Mouse (Mus musculus) midbrain, embryonic 10.5 days (tissue): ENCODE measurements around the gene Pde6h. TPM values are rescaled to one million over a fixed set of nuclear protein-coding genes. Genes with fewer than 3 reads are reported as not detected.

Experiments
- DNase-seq: peaks from one replicate; pipeline ENCODE4 v3.0.0-alpha.2; 2017; ENCODE audit warnings: low spot score
- H3K27ac ChIP-seq: fragments of 300-500 bp; sonication (generic); replicated peaks from 2 replicates; pipeline ENCODE4 v1.5.1; 2016; ENCODE audit warnings: mild to moderate bottlenecking
- H3K27me3 ChIP-seq: fragments of 300-500 bp; sonication (generic); 2 replicates; pipeline ENCODE4 v1.6.1; 2016; ENCODE audit warnings: low read depth, mild to moderate bottlenecking; ENCODE audit not compliant: poor library complexity, severe bottlenecking
- H3K36me3 ChIP-seq: fragments of 300-500 bp; sonication (generic); 2 replicates; pipeline ENCODE4 v1.6.1; 2016; ENCODE audit warnings: mild to moderate bottlenecking, moderate library complexity
- H3K4me1 ChIP-seq: fragments of 300-500 bp; sonication (generic); 2 replicates; pipeline ENCODE4 v1.6.1; 2016
- H3K4me3 ChIP-seq: fragments of 300-500 bp; sonication (generic); 2 replicates; pipeline ENCODE4 v1.5.1; 2016; ENCODE audit warnings: mild to moderate bottlenecking, moderate library complexity
- H3K9me3 ChIP-seq: fragments of 300-500 bp; sonication (generic); replicated peaks from 2 replicates; pipeline ENCODE4 v1.6.1; 2016; ENCODE audit warnings: mild to moderate bottlenecking
- WGBS: fragments of 180-500 bp; shearing (Covaris S2); methylation state at CpG from one replicate; pipeline ENCODE4 v1.1.7; 2016; 5-methylcytosine and 5-hydroxymethylcytosine counted together
- polyA plus RNA-seq: library from polyadenylated mRNA; unstranded; fragments of >200 nt; fragmentation: Nextera tagmentation; extraction: Ambion mirVana; gene quantifications from 2 replicates; pipeline ENCODE4 v1.2.1, GENCODE M21; 2016

Pde6h gene
- polyA plus RNA-seq, 1 experiment from 2014 or later = not detected

DNA sequence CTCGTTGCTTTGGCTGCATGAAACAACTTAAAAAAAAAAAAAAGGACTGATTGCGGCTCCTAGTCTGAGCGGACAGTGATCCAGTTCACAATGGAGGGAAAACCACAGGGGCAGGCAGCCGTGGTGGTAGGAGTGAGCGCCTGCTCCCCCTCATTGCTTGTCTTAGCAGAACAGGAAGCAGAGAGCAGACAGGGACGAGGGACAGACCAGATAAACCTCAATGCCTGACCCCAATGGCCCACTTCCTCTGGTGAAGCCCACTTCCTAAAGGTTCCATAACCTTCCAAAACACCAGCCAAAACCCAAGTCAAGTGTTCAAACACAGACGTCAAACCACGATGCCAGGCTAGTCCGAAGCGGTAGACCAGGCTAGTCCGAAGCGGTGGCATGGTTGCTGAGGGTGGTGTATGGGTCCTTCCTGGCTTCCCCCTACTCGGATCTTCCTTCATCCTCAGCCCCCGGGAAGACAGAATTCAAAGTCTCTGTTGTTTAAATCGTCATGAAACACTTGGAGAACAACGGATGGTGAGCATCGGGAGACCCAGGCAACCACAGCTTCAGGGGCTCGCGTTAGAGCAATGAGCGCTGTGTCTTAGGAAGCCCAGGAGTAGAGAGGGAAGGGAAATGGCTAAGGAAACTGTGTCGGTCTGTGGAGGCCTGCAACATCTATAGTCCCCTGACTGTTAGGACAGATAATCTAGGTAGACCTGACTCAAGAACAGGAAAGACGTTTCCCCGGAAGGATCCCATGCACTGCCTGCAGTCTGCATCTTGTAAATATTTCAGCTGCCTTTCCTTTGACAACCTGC lies 55.8 kb downstream of the Pde6h start:
- no peak overlapping the region for H3K27ac ChIP-seq
- H3K36me3 ChIP-seq = no peaks in the 10 kb centered on the region
- peaks cover 8% of the 10 kb centered on the region for H3K4me1 ChIP-seq
- no peaks in the 10 kb centered on the region for H3K9me3 ChIP-seq
- H3K4me3 ChIP-seq = no peak overlapping the region
- DNase-seq = no peak
- 87% methylated on average over 23 of the region's 23 CpGs for WGBS
- no peaks in the 10 kb centered on the region for H3K27me3 ChIP-seq

DNA sequence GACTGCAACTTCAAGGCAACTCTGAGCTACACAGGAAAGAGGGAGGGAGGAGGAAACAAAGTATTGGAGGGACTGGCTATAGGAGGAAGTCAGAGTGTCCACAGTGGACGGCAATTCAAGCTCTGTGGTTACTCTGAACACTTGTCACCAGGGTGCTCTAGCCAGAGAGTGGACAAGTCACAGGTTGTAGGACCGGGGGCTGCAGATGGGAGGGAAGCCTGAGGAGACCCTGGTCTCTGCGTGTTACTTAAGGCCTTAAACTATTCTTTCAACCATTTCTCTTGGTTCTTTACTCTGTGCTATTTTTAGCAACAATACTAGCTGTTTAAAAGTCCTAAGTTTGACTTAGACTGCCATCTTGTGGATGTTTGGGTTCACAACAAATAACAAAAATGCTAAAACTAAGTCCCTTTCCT lies 56.7 kb downstream of the Pde6h start:
- no peaks in the 10 kb centered on the region for H3K9me3 ChIP-seq
- H3K27ac ChIP-seq = peak overlapping the region; percentile 64
- H3K27me3 ChIP-seq = no peaks in the 10 kb centered on the region
- no peak overlapping the region for H3K4me3 ChIP-seq
- peaks cover 8% of the 10 kb centered on the region for H3K4me1 ChIP-seq
- H3K36me3 ChIP-seq = no peaks in the 10 kb centered on the region
- DNase-seq = no peak
- WGBS = 38% methylated on average over 3 of the region's 3 CpGs

DNA sequence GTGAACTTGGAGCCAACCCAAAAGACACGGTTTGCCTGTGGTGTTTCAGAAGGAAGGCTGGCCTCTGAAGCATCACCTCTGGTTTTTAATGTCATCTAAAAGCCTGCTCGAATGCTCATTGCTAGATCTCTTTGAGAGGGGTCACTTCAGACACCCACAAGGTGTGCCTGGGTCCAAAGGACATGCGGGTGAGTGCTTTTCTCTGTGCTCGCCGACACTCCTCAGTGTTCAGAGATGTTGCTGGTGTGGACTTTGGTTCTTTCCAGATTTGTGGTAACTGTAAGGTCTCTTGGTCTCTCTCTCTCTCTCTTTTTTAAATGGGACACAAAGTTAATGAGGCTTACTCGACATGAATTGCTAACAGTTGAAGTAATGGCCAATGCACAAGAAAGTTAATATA lies 58.9 kb downstream of the Pde6h start:
- no peaks in the 10 kb centered on the region for H3K9me3 ChIP-seq
- H3K36me3 ChIP-seq = no peaks in the 10 kb centered on the region
- no peak overlapping the region for H3K4me3 ChIP-seq
- H3K27ac ChIP-seq = no peak overlapping the region
- peaks cover 10% of the 10 kb centered on the region for H3K4me1 ChIP-seq
- no peaks in the 10 kb centered on the region for H3K27me3 ChIP-seq
- no peak for DNase-seq
- WGBS = 89% methylated on average over 6 of the region's 6 CpGs

DNA sequence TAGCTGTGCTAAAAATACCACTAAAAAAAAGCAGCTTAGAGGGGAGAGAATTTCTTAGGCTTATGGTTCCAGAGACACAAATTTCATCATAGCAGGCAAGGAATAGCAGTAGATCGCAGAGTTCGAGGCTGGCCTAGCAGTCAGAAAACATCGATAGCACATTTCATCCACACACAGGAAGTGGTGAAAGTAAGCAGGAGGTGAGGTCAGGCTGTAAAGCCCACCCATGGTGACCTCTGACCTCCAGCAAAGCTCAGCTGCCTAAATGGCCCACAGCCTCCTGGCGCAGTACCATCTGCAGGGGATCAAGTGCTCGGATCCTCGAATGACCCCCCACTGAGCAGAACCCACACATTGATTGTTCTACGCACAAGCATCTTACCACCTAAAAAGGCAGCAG lies 59.6 kb downstream of the Pde6h start:
- no peak overlapping the region for H3K4me3 ChIP-seq
- no peak overlapping the region for H3K27ac ChIP-seq
- H3K9me3 ChIP-seq = no peaks in the 10 kb centered on the region
- peaks cover 10% of the 10 kb centered on the region for H3K4me1 ChIP-seq
- H3K27me3 ChIP-seq = no peaks in the 10 kb centered on the region
- 57% methylated on average over 7 of the region's 7 CpGs for WGBS
- H3K36me3 ChIP-seq = no peaks in the 10 kb centered on the region
- no peak for DNase-seq

DNA sequence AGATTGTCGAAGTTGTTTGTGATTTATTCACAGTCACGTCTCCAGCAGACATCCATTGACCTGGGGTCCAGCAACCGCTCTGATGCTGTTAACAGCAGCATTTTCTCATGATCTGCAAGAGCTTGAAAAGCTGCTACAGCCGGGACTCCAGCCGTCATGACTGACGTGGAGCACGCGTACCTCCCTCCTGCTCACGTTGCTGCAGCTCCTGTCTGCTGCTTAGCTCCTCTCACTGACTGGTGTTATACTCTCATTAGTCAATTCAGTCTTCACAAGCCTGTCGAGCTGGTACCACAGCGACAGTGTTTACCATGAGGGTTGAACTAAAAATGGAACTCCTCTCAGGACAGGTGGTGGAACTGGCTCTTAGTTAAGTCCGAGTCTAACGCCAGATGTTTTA lies 62.4 kb downstream of the Pde6h start:
- H3K27ac ChIP-seq = no peak overlapping the region
- H3K27me3 ChIP-seq = no peaks in the 10 kb centered on the region
- no peaks in the 10 kb centered on the region for H3K36me3 ChIP-seq
- DNase-seq = no peak
- no peaks in the 10 kb centered on the region for H3K9me3 ChIP-seq
- H3K4me3 ChIP-seq = no peak overlapping the region
- 81% methylated on average over 13 of the region's 13 CpGs for WGBS
- peaks cover 9% of the 10 kb centered on the region for H3K4me1 ChIP-seq

DNA sequence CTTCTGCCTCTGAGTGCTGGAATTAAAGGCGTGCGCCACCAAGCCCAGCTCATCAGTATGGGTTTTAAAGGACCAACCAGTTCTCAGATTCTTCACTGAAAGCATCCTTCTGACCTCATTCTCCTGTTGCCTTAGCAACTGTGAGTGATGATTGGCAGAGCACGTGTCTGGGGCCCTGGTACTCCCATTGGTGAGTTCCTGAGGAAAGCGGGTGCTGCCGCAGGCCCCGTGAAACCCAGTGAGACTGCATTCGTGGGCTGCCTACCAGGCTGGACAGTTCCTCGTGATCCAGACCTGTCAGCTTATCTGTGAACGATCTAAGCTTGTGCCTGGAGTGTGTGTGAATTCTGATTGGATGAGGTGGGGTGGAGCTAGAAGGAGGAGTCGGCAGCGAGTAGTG lies 63.1 kb downstream of the Pde6h start:
- Histone ChIP-seq H3K4me3 (no peak overlapping the region), H3K36me3 (no peaks in the 10 kb centered on the region), H3K9me3 (no peaks in the 10 kb centered on the region), H3K27ac (no peak overlapping the region), H3K27me3 (no peaks in the 10 kb centered on the region), H3K4me1 (peaks cover 9% of the 10 kb centered on the region)
- WGBS = 72% methylated on average over 11 of the region's 11 CpGs
- no peak for DNase-seq

DNA sequence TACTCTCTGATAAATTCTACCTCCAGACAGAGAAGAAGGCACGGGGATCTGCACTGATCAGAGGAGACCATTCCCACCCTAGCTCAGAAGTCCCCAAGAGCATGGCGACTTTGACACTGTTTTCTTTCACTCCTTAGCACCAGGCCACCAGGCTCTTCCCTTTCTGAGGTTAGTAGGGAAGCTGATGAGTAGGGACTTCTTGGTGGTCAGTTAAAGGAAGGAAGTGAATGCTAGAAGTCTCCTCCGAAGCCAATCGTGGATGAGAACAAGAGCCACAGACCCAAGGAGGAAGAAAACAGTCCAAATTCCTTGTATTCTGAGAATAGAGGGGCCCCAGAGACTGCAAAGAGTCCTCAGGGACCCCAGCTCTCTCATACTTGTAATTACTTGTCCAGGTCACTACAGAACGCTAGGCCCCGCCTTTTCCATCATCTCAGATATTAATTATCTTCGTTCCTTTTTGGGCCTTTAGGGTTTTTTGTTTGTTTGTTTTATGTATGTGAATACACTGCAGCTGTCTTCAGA lies 65.0 kb downstream of the Pde6h start:
- H3K9me3 ChIP-seq = no peaks in the 10 kb centered on the region
- H3K4me3 ChIP-seq = no peak overlapping the region
- no peaks in the 10 kb centered on the region for H3K36me3 ChIP-seq
- WGBS = 90% methylated on average over 7 of the region's 7 CpGs
- 0 out of 2 replicates have a peak, but pooled peaks cover 5% of the 10 kb centered on the region for H3K4me1 ChIP-seq
- no peaks in the 10 kb centered on the region for H3K27me3 ChIP-seq
- H3K27ac ChIP-seq = no peak overlapping the region
- DNase-seq = no peak

DNA sequence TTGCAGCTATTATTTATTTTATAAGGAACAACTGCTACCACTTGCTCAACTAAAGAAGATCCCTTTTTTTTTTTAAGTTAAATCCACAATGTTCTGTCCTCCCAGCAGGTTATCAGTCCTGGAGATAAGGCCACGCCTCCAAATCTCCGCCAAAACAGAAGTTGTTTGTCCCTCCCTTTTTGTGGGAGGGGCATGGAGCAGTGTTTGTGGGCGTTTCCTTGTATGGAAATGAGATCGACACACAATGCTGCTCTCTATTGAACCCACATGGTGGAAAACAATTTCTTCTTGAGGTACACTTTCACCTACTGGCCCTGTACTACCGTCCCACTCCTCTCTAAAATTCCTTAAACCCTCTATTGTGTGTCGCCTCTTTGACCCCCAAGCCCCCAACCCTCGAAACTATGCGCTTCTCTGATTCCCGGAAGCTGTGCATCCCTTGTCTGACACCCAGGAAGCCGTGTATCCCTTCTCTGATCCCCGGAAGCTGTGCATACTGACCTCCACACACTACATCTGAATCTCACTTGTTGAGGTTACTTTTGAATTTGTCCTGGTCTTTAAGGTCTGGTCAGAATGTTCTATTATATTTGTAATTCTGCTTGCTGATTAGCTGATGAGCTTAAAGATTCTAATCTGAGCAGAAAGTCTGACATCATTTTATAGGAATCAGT lies 66.3 kb downstream of the Pde6h start:
- Histone ChIP-seq H3K27me3 (no peaks in the 10 kb centered on the region), H3K9me3 (no peaks in the 10 kb centered on the region), H3K36me3 (no peaks in the 10 kb centered on the region), H3K4me3 (peak overlapping the region; percentile 24; the same call in 1 of the 2 replicates), H3K4me1 (0 out of 2 replicates have a peak, but pooled peaks cover 5% of the 10 kb centered on the region), H3K27ac (0 out of 2 replicates have a peak overlapping the region, but pooled peaks have one; percentile 23)
- DNase-seq = no peak
- 31% methylated on average over 11 of the region's 11 CpGs for WGBS

DNA sequence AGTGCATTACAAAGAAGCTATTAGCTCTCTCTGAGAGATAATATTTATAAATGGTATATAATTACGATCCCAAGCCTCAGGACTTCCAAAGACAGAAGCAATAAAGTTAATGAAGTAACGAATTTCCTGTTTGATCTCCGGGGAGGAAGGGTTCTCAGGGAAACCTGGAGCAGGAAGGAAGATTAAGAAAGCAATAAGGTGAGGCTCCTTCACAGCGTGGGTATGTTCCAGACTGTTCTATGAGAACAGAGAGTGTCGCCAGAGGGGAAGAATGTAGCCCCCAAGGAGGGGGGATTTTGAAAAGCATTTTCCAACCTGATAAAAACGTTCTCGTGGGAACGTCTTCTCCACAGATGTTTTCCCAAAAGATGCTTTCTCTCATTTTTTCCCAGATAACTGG lies 66.9 kb downstream of the Pde6h start:
- H3K36me3 ChIP-seq = no peaks in the 10 kb centered on the region
- no peaks in the 10 kb centered on the region for H3K9me3 ChIP-seq
- 0 out of 2 replicates have a peak, but pooled peaks cover 5% of the 10 kb centered on the region for H3K4me1 ChIP-seq
- 83% methylated on average over 8 of the region's 8 CpGs for WGBS
- H3K27ac ChIP-seq = no peak overlapping the region
- H3K4me3 ChIP-seq = no peak overlapping the region
- H3K27me3 ChIP-seq = no peaks in the 10 kb centered on the region
- no peak for DNase-seq

DNA sequence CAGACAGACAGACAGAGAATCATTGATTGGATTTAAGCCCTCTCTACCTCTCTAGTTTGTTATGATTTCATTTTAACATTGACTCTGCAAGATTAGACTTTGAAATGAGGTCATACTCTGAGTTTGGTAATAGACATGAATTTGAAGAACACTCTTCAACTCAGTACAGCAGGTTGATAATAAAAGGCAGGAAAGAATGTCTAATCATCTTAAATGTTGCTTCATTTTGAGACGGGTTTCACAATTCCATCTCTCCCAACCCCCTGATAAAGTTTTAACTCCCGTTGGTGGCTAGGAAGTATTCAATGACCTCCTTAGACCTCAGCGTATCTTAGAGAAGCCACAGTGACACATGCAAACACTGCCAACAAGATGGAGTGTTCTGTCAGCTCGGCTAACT lies 69.9 kb downstream of the Pde6h start:
- DNase-seq = no peak
- no peaks in the 10 kb centered on the region for H3K36me3 ChIP-seq
- 81% methylated on average over 4 of the region's 4 CpGs for WGBS

DNA sequence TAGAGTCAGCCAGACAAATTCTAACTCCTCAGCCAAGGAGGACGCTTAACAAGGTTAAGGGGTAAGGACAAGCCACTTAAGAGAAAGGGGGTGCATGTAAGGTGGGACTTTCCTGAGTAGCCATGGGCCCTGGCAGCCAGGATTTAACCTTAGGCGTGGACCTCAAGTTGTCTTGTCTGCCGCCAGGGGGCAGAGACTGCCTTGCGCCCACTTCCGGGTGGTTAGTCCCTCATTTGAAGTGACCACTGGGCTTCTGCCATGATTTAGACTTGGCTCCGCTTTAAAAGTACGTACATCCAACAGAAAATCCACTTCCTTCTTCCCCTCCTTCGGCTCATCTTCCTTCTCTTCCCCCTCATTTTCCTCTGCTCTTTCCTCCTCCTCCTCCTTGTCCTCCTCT lies 71.9 kb downstream of the Pde6h start:
- H3K4me1 ChIP-seq = no peaks in the 10 kb centered on the region
- no peaks in the 10 kb centered on the region for H3K27me3 ChIP-seq
- H3K9me3 ChIP-seq = no peaks in the 10 kb centered on the region
- H3K4me3 ChIP-seq = no peak overlapping the region
- DNase-seq = no peak
- no peaks in the 10 kb centered on the region for H3K36me3 ChIP-seq
- 73% methylated on average over 8 of the region's 8 CpGs for WGBS
- H3K27ac ChIP-seq = no peak overlapping the region

More for the DNA sequence above, 69.9 kb downstream of the Pde6h start:
- H3K4me3 ChIP-seq = no peak overlapping the region
- no peaks in the 10 kb centered on the region for H3K27me3 ChIP-seq
- H3K4me1 ChIP-seq = 0 out of 2 replicates have a peak, but pooled peaks cover 3% of the 10 kb centered on the region
- H3K9me3 ChIP-seq = no peaks in the 10 kb centered on the region
- H3K27ac ChIP-seq = no peak overlapping the region

DNA sequence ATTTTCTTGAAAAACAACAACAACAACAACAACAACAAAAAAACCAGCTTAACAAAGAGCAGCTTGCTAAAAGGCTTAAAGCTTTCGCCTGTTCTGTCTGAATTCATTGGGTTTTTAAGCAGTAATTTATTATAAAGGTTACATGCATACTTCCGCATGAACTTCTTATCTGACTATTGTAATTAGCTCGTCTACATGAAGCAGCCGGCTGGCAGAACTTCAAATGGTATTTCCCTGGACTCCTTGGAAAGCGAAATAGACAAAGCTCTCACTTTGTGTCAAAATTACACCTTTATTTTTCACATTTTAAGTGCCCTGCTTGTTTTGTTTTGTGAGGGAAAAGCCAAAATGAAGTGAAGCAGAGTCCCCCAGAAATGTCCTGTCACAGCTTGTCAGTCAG lies 72.7 kb downstream of the Pde6h start:
- 87% methylated on average over 5 of the region's 5 CpGs for WGBS
- Histone ChIP-seq H3K36me3 (no peaks in the 10 kb centered on the region), H3K4me3 (no peak overlapping the region)

DNA sequence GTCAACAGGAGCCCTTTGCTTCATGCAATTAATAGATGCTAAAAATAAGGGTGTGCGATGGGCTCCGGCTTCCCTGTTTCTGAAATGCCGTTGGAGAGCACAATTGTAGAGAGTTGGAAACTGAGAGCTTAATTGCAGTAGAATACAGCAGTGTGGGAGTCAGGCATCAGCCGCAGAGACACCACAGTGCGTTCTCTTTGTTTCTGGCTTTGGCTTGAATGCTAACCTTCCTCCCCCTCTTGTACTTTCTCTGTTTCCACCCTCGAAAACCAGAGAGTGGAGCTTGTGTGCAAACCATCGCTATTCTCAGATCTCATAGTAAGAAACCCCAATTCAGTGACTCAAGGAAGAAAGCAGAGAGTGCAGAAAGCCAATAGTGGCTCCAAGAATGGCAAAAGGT lies 74.5 kb downstream of the Pde6h start:
- WGBS = 89% methylated on average over 7 of the region's 7 CpGs
- Histone ChIP-seq H3K36me3 (no peaks in the 10 kb centered on the region), H3K4me1 (no peaks in the 10 kb centered on the region; the same call in 1 of the 2 replicates), H3K27me3 (no peaks in the 10 kb centered on the region), H3K4me3 (no peak overlapping the region), H3K9me3 (no peaks in the 10 kb centered on the region), H3K27ac (no peak overlapping the region)
- DNase-seq = no peak

More for the DNA sequence above, 72.7 kb downstream of the Pde6h start:
- Histone ChIP-seq H3K9me3 (no peaks in the 10 kb centered on the region), H3K4me1 (no peaks in the 10 kb centered on the region; the same call in 1 of the 2 replicates), H3K27ac (no peak overlapping the region), H3K27me3 (no peaks in the 10 kb centered on the region)
- DNase-seq = no peak
